Mouse (Mus musculus) heart, embryonic 11.5 days (tissue): ENCODE measurements around the gene Rbms1. TPM values are rescaled to one million over a fixed set of nuclear protein-coding genes. Genes with fewer than 3 reads are reported as not detected.

Experiments
- ATAC-seq: fragments of 200-750 bp; cut with Nextera tagmentation; replicated peaks from 2 replicates; pipeline ENCODE4 v1.8.0; 2017; ENCODE audit warnings: moderate library complexity; ENCODE audit not compliant: insufficient number of reproducible peaks, low FRiP score, low TSS enrichment
- H3K27ac ChIP-seq: fragments of 300-500 bp; sonication (generic); 2 replicates; pipeline ENCODE4 v1.5.1; 2014; ENCODE audit warnings: mild to moderate bottlenecking, low read depth, low read length
- H3K27me3 ChIP-seq: fragments of 300-500 bp; sonication (generic); 2 replicates; pipeline ENCODE4 v1.6.1; 2014; ENCODE audit warnings: mild to moderate bottlenecking, low read length, mixed read lengths; ENCODE audit not compliant: control insufficient read depth, insufficient read depth
- H3K36me3 ChIP-seq: fragments of 300-500 bp; sonication (generic); 2 replicates; pipeline ENCODE4 v1.6.1; 2014; ENCODE audit warnings: mild to moderate bottlenecking, low read length, moderate library complexity, mixed read lengths; ENCODE audit not compliant: control insufficient read depth, insufficient read depth
- H3K4me1 ChIP-seq: fragments of 300-500 bp; sonication (generic); 2 replicates; pipeline ENCODE4 v1.6.1; 2014; ENCODE audit warnings: low read length; ENCODE audit not compliant: control insufficient read depth, insufficient read depth
- H3K4me2 ChIP-seq: fragments of 300-500 bp; sonication (generic); 2 replicates; pipeline ENCODE4 v1.6.1; 2014; ENCODE audit warnings: mild to moderate bottlenecking, moderate library complexity
- H3K4me3 ChIP-seq: fragments of 300-500 bp; sonication (generic); 2 replicates; pipeline ENCODE4 v1.5.1; 2014; ENCODE audit warnings: low read depth, low read length
- H3K9ac ChIP-seq: fragments of 300-500 bp; sonication (generic); 2 replicates; pipeline ENCODE4 v1.6.1; 2014; ENCODE audit warnings: mild to moderate bottlenecking, low read depth, low read length, moderate library complexity
- H3K9me3 ChIP-seq: fragments of 300-500 bp; sonication (generic); replicated peaks from 2 replicates; pipeline ENCODE4 v1.6.1; 2016; ENCODE audit warnings: low read length; ENCODE audit not compliant: control insufficient read depth
- WGBS: fragments of 180-500 bp; shearing (Covaris S2); extraction: QIAGEN DNeasy Blood & Tissue Kit; methylation state at CpG from one replicate; pipeline ENCODE4 v1.1.7; 2014; ENCODE audit not compliant: insufficient replicate concordance; 5-methylcytosine and 5-hydroxymethylcytosine counted together
- polyA plus RNA-seq: library from polyadenylated mRNA; unstranded; fragments of >200 nt; fragmentation: Nextera tagmentation; extraction: Ambion mirVana; gene quantifications from 2 replicates; pipeline ENCODE4 v1.2.1, GENCODE M21; 2014

Rbms1 gene
- polyA plus RNA-seq, 1 experiment from 2014 or later, result 121 TPM

DNA sequence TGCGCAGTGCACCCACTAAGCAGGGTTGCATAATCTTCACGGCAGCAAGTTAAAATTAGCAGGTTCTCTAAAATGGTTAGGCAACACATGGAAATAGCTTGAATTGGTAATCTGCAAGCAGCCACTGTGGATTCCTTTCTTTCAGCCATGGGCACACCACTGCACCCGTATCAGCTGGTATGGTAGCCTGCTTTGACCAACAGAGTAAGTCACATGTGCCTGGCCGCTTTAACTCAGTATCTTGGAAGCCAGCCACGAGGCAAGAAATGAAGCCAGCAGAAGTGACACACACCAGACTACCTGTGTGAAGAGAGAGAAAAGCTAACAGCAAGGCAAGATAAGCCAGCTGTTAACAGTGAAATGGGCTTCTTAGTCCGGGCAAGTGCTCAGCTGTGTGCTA, 52.2 kb downstream of the Rbms1 start:
- Histone ChIP-seq H3K4me1 (peaks cover 48% of the 10 kb centered on the region), H3K9ac (no peak overlapping the region), H3K4me2 (peak overlapping the region; percentile 21; the same call in 1 of the 2 replicates), H3K27me3 (no peaks in the 10 kb centered on the region), H3K36me3 (no peaks in the 10 kb centered on the region), H3K27ac (0 out of 2 replicates have a peak overlapping the region, but pooled peaks have one; percentile 12), H3K9me3 (no peaks in the 10 kb centered on the region), H3K4me3 (no peak overlapping the region)
- ATAC-seq, result peak; percentile 42
- 33% methylated on average over 6 of the region's 6 CpGs for WGBS

- H3K36me3 ChIP-seq, result no peaks in the 10 kb centered on the region
- no peak overlapping the region for H3K4me2 ChIP-seq
- peaks cover 43% of the 10 kb centered on the region for H3K4me1 ChIP-seq
- no peaks in the 10 kb centered on the region for H3K27me3 ChIP-seq
- WGBS, result 51% methylated on average over 4 of the region's 4 CpGs
- no peaks in the 10 kb centered on the region for H3K9me3 ChIP-seq
- H3K9ac ChIP-seq, result no peak overlapping the region
- no peak overlapping the region for H3K4me3 ChIP-seq
- no peak for ATAC-seq
- no peak overlapping the region for H3K27ac ChIP-seq
These were observed 54.4 kb downstream of the Rbms1 start for GRCm38 (mm10) chr2:60908551-60908950.

- H3K4me3 ChIP-seq, result no peak overlapping the region
- H3K36me3 ChIP-seq, result no peaks in the 10 kb centered on the region
- 32% methylated on average over 12 of the region's 12 CpGs for WGBS
- no peaks in the 10 kb centered on the region for H3K9me3 ChIP-seq
- no peak overlapping the region for H3K9ac ChIP-seq
- H3K27ac ChIP-seq, result no peak overlapping the region
- ATAC-seq, result no peak
- peak overlapping the region; percentile 36 for H3K4me2 ChIP-seq
- peaks cover 39% of the 10 kb centered on the region for H3K4me1 ChIP-seq
- no peaks in the 10 kb centered on the region for H3K27me3 ChIP-seq
These were observed 54.9 kb downstream of the Rbms1 start for GRCm38 (mm10) chr2:60908116-60908515.

DNA sequence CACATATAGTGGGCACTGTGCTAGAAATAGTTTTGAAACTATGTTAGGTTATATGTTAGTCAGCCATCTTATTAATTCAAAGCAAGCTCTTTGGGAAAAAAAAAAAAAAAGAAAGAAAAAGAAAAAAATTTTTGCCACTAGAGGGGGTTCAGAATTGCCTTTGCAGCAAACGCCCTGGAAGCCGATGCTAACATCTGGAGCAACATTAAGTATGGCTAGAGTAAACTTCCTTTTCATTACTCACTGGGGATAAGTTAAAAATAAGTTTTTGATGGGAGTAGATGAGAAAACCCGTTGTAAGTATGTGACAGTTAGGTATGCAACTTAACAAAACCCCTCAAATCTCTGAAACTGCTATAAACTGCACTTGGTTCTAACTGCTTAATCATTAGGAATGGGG, 57.7 kb downstream of the Rbms1 start:
- Histone ChIP-seq H3K9ac (no peak overlapping the region), H3K4me1 (peaks cover 31% of the 10 kb centered on the region), H3K27me3 (no peaks in the 10 kb centered on the region), H3K27ac (no peak overlapping the region), H3K36me3 (no peaks in the 10 kb centered on the region), H3K4me2 (no peak overlapping the region), H3K9me3 (no peaks in the 10 kb centered on the region), H3K4me3 (no peak overlapping the region)
- WGBS, result 15% methylated on average over 3 of the region's 3 CpGs
- no peak for ATAC-seq

GRCm38 (mm10) chr2:60904141-60904540, 58.9 kb downstream of the Rbms1 start:
- Histone ChIP-seq H3K36me3 (no peaks in the 10 kb centered on the region), H3K9ac (no peak overlapping the region), H3K27me3 (no peaks in the 10 kb centered on the region), H3K4me2 (no peak overlapping the region), H3K4me1 (peaks cover 31% of the 10 kb centered on the region), H3K27ac (no peak overlapping the region), H3K9me3 (no peaks in the 10 kb centered on the region), H3K4me3 (no peak overlapping the region)
- WGBS, result 74% methylated on average over 5 of the region's 5 CpGs
- ATAC-seq, result no peak

GRCm38 (mm10) chr2:60903535-60903934, 59.5 kb downstream of the Rbms1 start:
- no peaks in the 10 kb centered on the region for H3K9me3 ChIP-seq
- H3K4me3 ChIP-seq, result no peak overlapping the region
- H3K27ac ChIP-seq, result no peak overlapping the region
- no peaks in the 10 kb centered on the region for H3K36me3 ChIP-seq
- peaks cover 29% of the 10 kb centered on the region for H3K4me1 ChIP-seq
- no peak for ATAC-seq
- no peaks in the 10 kb centered on the region for H3K27me3 ChIP-seq
- H3K9ac ChIP-seq, result no peak overlapping the region
- WGBS, result 76% methylated on average over 7 of the region's 7 CpGs
- H3K4me2 ChIP-seq, result no peak overlapping the region

DNA sequence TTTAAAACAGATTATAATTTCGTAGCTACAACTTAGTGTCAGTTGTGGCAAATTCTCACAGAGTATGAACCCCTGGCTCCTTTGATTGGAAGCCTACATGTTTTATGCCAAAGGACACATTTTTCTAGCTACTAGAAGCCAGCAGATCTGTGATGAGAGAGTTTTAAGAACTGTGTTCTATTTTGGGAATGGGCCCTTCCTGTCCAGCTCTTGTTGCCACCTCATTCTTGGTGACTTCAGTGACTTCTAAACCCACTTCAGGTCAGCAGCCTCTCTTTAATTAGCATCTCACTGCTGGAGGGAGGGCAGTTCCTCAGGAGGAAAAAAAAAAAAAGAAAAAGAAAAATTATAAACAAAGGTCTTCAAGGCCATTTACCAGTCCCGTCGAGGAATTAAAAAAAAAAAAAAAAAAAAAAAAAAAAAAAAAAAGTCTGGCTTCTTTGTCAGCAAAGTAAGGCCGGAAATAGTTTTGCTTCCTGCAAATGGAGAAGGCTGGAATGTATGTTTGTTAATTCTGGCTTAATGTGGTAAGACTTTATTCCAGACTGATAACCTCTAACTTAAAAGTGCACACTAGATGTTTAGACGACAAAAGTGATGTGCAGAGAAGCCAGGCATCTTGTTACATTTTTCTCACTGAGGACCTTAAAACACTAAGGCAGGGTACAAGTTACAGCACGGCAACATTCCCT, 60.4 kb downstream of the Rbms1 start:
- Histone ChIP-seq H3K4me1 (peaks cover 21% of the 10 kb centered on the region), H3K36me3 (no peaks in the 10 kb centered on the region), H3K27me3 (no peaks in the 10 kb centered on the region), H3K9ac (no peak overlapping the region), H3K9me3 (no peaks in the 10 kb centered on the region), H3K4me3 (no peak overlapping the region), H3K4me2 (no peak overlapping the region), H3K27ac (0 out of 2 replicates have a peak overlapping the region, but pooled peaks have one; percentile 46)
- 59% methylated on average over 6 of the region's 6 CpGs for WGBS
- no peak for ATAC-seq

- Histone ChIP-seq H3K4me2 (peak overlapping the region; percentile 9), H3K4me1 (peaks cover 12% of the 10 kb centered on the region), H3K27me3 (no peaks in the 10 kb centered on the region), H3K4me3 (no peak overlapping the region), H3K36me3 (no peaks in the 10 kb centered on the region), H3K9me3 (no peaks in the 10 kb centered on the region), H3K9ac (no peak overlapping the region), H3K27ac (peak overlapping the region; percentile 48; the same call in 1 of the 2 replicates)
- 54% methylated on average over 15 of the region's 15 CpGs for WGBS
- no peak for ATAC-seq
These were observed 61.5 kb downstream of the Rbms1 start for GRCm38 (mm10) chr2:60901511-60901951.

- H3K9me3 ChIP-seq, result no peaks in the 10 kb centered on the region
- H3K36me3 ChIP-seq, result no peaks in the 10 kb centered on the region
- H3K27ac ChIP-seq, result no peak overlapping the region
- no peak for ATAC-seq
- no peaks in the 10 kb centered on the region for H3K27me3 ChIP-seq
- H3K4me3 ChIP-seq, result no peak overlapping the region
- no peak overlapping the region for H3K4me2 ChIP-seq
- 83% methylated on average over 6 of the region's 6 CpGs for WGBS
- peaks cover 12% of the 10 kb centered on the region for H3K4me1 ChIP-seq
- H3K9ac ChIP-seq, result no peak overlapping the region
These were observed 62.0 kb downstream of the Rbms1 start for GRCm38 (mm10) chr2:60901013-60901412.
